Mouse (Mus musculus): ENCODE data around the gene Rnf217.

Rnf217 gene

DNA sequence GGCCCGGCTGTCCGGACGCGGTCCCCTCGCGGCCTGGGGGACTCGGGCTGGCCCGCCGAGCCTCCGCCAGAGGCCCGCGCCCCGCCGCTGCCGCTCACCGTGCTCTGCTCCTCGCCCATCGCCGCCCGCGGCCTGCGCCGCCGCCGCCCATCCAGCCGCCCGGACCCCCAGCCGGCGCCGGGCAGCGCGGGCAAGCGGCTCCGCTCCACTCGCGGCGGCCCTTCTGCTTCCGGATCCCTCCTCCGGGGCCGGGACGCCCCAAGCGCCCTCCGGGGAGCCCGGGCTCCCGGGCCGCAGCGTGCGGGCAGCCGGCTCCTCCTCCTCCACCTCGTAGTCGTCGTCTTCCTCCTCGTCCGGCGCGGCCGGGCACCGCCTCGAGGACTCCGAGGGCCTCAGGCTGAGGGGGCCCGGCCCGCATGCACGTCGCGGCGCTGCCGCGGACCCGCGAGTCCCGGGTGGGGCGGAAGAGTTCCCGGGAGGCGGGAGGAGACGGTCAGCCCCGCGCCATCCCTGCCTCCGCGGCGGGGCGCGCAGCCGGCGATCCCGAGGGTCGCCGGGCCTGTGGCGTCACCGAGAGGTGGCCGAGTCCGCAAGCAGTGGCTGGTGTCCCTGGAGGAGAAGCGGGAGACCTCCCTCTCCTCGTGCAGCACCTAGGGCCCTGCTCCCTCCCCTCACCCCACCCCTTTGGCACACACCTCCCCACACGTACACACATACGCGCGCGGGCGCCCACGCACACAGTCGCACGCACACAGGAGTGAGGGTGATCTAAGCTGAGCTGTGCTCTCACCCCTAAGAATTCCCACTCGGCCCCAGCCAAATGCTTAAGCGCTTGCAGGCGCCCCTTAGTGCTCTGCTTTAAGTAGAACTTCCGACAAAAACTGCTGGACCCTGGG is at the start of gene Rnf217:
Gene Rnf217, minus strand, starts transcription at position 119 of the 896 bp plus-strand sequence.
- peak; percentile 83 for DNase-seq (ENCODE audit: low spot score)

DNA sequence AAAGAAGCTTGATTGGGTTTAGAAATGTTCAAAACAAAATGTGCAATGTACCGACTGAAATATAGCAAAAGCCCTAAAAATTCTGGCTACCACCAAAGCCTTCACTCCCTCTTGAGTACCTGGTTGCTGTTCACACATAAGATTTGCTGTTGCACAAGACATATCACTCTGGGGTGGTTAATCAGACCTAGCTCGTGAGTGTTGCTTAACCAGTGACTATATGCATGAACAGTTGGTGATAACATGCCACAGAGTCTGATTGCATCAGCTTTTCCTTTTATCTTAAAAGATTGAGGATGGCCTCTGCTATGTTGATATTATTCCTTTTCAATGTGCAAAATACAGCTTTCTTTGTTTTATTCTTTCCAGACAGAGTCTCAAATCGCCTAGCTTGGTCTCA is 38.3 kb upstream of the Rnf217 start:
- DNase-seq (ENCODE audit: low spot score), result no peak

DNA sequence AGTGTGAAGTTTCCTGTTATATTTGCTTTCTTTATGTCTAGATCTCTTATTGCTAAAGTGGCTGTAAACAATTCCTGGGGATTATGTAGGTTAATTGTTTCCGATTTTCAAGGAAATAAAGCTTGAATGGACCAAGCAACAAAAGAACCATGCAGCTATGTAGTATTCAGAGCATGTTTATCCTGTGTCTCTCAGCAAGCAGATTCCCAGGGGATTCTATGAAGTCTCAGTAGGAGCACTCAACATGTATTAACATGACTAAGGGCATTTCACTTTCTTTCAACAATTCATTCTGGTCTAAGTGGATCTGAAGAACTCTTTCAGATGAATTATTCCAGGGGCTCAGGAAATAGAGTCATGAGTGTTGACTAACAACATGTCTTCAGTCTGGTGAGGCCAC is 37.1 kb upstream of the Rnf217 start:
- peak; percentile 19 for DNase-seq (ENCODE audit: low spot score)

DNA sequence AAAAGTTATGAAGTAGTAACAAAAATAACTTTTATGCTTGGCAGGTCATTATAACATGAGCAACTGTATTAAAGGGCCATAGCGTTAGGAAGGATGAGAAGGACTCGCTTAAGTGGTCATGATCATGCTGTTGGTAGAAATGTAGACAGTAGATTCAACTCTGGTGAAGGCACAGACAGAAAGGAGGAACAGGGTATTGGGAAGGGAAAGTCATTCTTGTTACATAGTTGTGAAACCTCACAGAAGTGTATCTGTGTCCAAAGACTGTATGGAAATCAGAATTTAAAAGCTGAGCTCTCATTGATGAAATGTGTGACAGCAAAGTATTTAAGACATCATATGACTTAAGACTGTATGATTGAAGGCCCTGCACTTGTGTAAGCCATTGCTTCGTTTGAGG is 26.1 kb upstream of the Rnf217 start:
- no peak for DNase-seq (ENCODE audit: low spot score)

DNA sequence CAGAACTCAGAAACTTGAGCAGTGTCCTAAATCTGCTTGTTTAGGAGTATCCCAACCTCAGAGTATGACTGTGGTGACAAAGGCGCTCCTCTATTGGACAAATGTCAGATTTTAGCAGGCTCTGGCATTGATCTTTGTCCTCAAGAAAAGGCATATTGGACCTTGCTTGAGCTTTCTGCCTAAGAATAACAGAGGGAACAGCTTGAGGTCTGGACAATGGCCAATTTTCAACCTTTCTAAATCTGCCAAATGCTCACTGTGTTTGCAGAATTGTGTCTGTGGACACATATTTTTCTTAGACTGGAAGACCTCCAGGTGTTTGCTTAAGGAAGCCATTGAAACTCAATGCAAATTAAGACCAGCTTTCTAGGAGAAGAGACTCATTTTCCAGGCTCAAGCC is 23.0 kb upstream of the Rnf217 start:
- no peak for DNase-seq (ENCODE audit: low spot score)

DNA sequence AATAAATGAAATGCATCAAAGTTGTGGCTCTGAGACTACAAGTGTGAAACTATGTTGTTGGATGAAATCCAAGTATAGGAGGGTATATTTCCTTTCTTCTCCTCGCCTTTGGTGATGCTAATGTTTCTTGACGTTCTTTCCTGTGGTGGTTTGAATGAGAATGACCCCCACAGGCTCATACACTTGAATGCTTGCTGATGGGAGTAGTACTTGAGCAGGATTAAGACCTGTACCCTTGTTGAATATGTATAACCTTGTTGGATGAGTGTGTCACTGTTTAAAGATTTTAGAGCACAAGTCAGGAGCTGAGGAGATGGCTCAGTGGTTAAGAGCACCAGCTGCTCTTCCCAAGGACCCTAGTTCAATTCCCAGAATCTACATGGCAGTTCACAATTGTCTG is 6.4 kb upstream of the Rnf217 start:
- no peak for DNase-seq (ENCODE audit: low spot score)

DNA sequence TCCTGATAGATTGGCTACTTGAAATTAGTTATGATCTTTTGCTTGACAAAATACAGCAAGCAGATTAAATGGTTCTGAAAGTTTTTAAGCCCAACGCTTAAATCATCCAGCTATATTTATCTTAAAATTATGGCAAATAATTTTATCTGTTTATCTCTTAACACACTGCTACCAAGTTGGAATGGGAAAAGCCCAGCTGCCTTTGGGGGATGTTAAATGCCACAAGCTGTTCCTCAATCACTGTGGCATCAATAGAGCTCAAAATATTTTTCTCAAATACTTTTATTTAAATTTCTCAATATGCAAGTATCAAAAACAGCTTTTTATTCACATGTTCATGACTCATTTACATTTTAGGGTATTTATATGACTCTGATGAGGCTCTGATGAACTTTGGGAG is 5.1 kb upstream of the Rnf217 start:
- DNase-seq (ENCODE audit: low spot score), result no peak

DNA sequence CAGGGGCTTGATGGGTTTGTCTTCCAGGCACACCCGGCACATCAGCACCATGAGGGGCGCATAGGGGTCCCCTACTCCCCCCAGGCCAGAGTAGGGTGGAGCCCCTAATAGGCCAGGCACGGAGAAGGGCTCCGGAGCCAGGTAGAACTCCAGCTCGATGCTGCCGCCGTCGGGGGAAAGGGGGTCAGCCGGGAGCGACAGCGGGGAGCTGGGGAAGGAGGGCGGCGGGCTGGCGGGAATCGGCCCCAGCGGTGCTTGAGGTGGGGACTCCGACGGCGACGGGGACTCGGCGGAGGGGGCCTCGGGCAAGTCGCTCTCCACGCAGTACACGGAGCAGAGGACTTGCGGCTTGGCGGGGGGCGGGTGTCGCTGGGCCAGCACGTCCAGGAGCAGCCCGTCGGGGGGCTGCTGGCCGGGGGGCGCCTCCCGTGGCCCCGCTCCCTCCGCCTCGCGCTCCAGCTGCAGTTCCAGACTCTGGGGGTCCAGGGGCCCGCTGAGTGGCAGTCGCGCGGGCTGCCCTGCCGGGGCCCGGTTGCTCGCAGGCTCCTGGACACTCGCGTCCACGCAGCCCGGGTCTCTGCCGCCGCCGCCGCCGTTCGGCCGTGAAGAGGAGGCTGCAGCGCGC is 431 bp downstream of the Rnf217 start:
- DNase-seq (ENCODE audit: low spot score), result peak; percentile 34

DNA sequence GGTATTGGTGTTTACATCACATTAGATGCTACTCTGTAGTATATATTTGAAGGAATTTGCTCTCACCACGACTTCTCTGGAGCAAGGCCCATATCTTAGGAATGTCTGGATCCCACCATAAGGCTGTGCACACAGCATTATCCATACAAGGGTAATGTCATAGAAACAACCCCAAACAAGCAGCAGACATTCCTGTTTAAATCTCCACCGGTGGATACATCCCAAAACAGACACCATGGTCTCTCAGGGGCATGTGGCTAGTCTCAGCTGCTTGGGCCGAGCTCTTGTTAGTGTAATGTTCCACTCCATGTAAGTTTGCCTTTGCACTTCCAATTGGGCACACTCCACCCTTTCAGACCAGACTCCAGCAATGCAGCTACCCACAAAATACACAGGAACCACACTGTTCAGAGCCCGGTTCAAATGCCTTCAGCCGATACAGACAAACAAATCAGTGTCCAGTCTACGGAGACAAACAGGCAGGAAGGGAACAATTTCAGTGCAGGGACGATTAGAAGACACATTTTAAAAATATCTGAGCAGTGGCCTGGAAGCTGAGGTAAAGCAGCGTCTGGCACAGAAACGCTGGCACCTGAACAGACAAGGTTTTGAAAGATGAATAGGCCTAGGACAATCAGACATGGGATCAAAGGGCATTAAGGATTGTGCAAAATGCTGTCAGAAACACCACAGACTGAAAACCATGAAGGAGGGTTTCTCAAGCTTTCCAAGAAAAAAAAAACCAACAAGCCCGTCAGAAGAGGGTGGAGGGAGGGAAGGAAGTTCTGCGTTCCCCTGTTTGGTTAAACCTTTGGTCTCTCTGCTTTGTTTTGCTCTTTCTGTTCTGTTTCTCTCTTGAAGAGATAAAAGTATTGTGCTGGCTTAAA is 1.8 kb downstream of the Rnf217 start:
- peak; percentile 33 for DNase-seq (ENCODE audit: low spot score)

DNA sequence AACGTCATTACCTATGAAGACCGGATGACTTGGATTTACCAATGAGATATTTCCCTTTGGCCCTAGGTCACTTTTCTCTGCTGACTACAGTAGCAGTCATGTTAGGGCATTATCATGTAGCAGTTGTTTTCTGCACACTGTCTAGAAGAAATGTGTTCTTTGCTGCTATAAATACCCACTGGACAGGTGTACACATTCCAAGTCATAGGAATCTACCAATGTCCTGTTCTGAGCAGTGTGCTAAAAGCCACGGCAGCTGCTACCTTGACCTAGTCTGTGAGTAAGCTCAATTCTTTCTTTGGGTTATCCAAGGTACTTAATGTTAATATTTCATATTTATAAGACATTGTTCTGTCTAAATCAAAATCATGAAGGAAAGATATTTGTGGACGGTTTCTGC is 5.1 kb downstream of the Rnf217 start:
- no peak for DNase-seq (ENCODE audit: low spot score)

DNA sequence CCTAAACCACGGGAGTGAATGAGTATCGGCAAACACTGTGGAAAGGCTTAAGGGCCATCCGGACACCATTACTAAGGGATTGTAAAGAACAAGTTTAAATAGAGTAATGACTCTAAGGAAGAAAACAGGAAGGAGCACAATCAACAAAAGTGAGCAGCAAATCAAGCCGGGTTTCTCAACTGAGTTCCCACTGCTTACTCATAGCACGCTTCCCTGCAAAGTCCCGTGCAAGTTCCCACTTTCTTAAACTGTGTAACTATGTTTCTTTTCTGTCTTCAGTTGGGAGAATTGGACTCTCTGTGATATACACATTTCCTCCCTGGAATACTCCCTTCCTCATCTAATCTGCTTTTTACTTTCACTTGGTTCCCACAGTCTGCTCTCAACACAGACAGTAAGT is 8.9 kb downstream of the Rnf217 start:
- no peak for DNase-seq (ENCODE audit: low spot score)

DNA sequence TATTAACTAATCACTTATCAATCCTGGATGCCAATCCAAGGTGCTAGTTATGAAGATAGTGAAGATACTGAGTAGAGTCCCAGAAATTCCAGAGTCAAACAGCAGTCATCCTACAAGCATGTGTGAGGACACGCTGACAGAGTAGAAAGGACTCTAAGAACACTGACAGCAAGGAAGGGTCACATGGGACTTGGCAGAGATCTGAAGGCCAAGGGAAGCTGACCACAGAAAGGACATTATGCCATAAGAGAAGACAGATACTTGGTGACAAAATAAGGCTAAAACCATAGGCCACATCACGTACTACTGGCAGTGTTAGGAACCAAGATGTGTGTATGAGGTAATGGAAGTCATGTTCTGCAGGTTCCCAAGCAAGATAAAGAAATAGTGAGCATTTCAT is 11.1 kb downstream of the Rnf217 start:
- DNase-seq (ENCODE audit: low spot score), result no peak

DNA sequence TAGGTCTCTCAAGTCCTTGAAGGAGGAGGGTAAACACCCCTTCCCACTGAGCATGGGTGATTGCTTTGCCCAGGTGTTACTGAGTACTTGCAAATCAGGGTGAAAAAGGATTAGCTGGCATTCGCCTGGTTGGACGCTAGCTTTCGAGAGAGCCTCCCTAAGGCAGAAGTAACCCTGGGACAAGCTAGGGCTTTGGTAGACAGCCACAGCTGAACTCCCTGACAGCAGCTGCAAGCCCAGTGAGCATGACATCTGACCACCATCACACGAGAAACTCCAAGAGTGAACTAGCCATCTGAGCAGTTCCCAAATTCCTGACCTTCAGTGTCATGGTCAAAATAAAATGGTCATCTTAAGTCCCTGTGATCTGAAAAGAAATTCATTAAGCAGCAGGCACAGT is 12.2 kb downstream of the Rnf217 start:
- DNase-seq (ENCODE audit: low spot score), result no peak

DNA sequence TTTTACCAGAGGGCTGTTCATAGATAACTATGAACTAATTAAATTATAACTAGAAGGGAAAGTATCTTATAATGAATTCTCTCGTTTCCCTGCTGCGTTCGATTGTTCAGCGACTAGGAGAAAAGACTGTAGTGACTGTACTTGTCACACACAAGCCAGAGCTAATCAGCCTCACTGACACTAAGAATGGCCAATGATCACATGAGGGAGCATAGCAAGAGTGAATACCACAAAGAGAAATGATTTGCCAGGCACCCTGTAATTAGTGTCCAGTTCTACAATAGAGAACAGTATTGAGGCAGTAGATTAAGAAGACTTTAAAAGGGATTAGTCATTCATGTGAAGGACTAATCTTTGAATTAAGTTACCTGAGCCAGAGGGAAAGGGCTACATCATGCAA is 13.7 kb downstream of the Rnf217 start:
- no peak for DNase-seq (ENCODE audit: low spot score)

DNA sequence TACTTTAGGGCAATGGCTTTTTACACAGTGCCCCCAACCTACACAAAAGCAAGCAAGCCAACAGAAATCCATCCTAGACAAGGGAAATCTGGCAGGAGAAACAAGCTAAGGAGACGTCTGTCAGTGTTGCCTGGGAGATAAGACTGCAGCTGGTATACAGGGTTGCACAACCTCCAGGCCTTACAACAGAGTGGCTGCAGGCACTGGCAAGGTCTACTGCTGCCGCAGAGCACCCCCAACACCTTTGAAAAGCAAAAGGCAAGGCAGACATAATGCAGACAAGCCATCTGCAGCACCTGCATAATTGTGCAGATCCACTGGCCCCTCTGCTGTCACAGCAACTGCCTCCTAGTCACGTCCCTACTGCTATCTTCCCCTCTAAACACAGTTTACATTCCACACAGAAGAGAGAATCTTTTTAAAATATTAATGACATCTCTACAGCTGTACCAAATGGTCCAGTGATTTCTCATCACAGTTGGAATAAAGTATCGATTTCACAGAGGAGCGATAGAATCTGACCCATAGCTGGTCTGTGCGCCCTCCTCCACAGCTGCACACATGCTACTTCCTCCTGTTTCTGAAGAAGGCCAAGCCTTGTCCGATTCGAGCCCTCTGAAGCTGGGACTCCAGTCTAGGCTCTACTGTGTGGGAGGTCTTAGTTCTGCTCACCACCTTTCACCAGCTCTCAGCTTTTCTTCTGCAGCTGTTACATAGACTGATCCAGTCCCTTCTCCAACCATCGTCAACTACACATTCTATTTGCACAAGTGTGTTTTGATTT is 16.1 kb downstream of the Rnf217 start:
- peak; percentile 80 for DNase-seq (ENCODE audit: low spot score)

DNA sequence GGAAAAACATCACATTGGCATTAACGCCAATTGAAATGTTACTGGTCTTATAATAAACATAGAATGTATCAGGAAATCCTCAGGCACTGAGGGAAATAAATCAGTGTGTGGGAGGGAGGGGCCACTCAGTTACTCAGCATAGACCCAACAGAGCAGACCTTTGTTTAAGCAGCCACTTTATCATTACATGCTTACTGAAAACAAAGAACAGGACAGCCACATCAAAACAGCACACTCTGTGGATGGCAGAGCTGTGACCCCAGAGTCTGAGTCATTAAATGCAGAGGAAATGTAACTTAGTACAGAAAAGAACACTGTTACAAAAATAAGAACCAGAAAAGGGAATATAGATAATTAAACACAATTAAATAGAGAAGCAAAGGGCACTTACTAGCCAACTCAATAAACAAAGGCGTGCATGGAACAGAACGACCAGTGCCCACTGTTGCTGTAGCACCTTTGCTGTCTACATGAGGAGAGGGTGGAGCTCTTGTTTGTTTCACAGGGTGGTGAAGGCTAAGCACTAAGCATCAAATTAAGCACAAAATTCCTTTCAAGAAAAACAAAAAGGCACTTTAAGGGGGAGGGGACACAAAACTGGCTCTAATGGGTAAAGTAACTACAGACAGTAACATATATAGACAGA is 16.8 kb downstream of the Rnf217 start:
- peak; percentile 58 for DNase-seq (ENCODE audit: low spot score)

DNA sequence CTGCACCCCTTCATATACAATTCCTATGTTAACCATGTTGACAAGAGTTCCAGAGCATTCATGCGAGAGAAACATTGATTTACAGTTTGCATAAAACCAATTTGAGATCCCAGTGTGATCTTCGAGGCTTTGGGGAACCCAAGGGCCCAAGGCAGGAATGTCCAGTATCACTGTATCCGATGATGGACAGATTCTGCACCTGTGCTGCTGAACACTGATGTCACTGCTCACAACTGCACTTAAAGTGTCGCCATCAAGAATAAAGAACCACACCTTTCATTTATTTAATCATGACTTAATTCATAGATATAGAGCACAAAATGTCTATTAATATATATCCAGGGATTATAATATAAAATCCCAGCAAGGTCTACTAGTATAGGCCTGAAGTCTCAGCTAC is 28.3 kb downstream of the Rnf217 start:
- DNase-seq (ENCODE audit: low spot score), result no peak

DNA sequence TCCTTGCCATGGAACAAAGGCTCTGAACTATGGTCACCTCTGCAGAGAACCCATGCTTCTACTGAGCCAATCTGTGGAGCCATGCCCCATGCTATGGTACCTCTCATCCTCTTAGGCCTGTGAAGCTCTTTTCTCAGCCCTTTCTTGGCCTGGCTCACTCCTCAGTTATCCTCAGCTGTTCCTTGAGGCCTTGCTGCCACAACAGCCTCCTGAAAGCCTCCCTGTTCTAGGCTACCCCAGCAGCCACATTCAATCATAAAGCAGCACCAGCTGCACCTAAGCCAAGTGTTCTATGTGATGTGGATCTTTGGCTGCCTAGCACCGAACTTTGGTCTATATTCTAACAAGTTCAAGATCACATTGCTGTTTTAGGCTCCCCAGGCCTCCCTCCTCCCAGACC is 28.9 kb downstream of the Rnf217 start:
- DNase-seq (ENCODE audit: low spot score), result no peak

DNA sequence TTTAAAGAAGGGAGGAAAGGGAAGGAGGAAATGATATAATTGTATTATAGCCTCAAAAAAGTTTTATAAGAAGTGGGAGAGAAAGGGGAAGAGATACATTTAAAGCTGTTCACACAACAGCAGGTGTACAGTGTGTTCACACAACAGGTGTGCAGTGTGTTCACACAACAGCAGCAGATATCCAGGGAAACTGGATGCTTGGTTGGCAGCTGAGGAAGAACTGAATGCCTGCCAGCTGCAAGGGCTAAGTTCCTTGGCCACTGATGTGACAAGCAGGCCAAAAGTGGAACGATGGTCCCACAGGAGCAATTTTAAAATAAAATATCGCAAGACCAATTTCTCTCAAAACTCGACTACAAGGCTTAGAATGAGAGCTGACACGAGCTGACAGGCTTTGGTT is 35.7 kb downstream of the Rnf217 start:
- no peak for DNase-seq (ENCODE audit: low spot score)

DNA sequence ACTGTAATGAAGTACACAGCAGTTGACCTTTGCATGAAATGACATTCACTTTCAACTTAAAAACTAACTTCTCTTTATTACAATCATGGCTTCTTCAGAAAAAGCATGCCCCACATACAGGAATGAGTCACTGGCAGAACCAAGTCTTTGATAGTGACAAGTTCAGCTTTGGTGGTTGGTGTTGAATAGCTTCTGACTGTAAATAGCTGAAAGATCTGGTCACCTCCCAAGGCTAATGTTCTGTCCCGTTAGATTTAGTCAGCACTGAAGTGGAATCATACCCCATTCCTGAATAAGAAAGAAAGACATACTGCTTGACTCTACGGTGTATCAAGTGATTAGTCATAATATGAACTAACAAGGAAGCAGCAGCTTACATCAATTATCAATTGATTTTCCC is 51.7 kb downstream of the Rnf217 start:
- no peak for DNase-seq (ENCODE audit: low spot score)

DNA sequence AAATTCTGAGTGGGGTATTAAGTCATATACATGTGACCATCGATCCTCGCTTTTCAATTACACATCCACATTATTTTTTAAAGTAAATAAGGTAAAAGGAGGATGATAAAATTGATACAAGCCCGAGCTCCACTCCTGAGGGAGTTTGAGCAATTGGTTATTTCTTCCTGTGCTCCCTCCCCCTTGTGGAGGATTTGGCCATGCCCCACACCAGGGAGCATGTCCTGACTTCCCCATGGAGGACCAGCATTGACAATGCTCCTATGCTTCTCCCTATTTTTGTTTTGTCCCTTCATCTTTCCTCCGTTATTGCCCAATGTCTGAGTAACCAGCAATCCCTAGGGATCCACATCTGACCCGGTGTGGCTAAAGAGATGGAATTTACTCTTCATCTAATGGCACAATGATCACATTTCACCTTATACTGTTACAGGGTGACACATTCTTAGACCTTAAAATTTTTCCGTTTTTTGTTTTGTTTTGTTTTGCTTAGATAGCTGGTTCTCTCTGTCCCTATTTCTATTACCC is 53.5 kb downstream of the Rnf217 start:
- DNase-seq (ENCODE audit: low spot score), result no peak
